ENCODE assay signal across 7 mouse cellular contexts in genomic region chrX:139997740-139998690, GRCm38 (mm10). TPM values are rescaled to one million over a fixed set of nuclear protein-coding genes. Genes with fewer than 3 reads are reported as not detected.
DNase-seq lines count a peak whose midpoint lies in the region; ATAC-seq lines count a peak whose summit lies in the region.

Gene Rbm41, minus strand, starts transcription at chrX:139998595.

- intact Hi-C loops in left cerebral cortex, postnatal 25 days (cut with DNase I), result no loop called here

- H3K9me3 ChIP-seq in intestine, embryonic 16.5 days (ENCODE audit: control insufficient read depth, low read length), result no peaks in the 10 kb centered on the region

- ATAC-seq in intestine, embryonic 16.5 days, result peak; percentile 93

- no peaks in the 10 kb centered on the region for H3K4me1 ChIP-seq in intestine, embryonic 16.5 days (ENCODE audit: control insufficient read depth, insufficient read depth, low read length)

- no peaks in the 10 kb centered on the region for H3K36me3 ChIP-seq in intestine, embryonic 16.5 days (ENCODE audit: control insufficient read depth, insufficient read depth, low read length)

- H3K27ac ChIP-seq in intestine, embryonic 16.5 days (ENCODE audit: low read length), result peak within 1 kb of the TSS; percentile 43

- H3K4me2 ChIP-seq in intestine, embryonic 16.5 days (ENCODE audit: low read depth, low read length), result peak within 1 kb of the TSS; percentile 50

- DNase-seq in adrenal gland, adult (ENCODE audit: inconsistent age in 2 of 2, low spot score in 1 of 2), result peak; percentile 40 to 73
- DNase-seq in embryo, embryonic 10 days (ENCODE audit: low spot score), result peak; percentile 82
- peak; percentile 18 for DNase-seq in gastrocnemius, postnatal 25 days
- DNase-seq in left cerebral cortex, postnatal 25 days (ENCODE audit: low spot score in 2 of 2), result peak; percentile 54 to 83
- peak; percentile 59 for DNase-seq in mesoderm, embryonic 11.5 days (ENCODE audit: low read depth, low spot score)
- peak; percentile 41 to 59 for DNase-seq in right cerebral cortex, postnatal 36 days (ENCODE audit: low spot score in 2 of 2)

- 12% methylated on average over 25 of the region's 25 CpGs for WGBS in intestine, embryonic 16.5 days

- H3K4me3 ChIP-seq in intestine, embryonic 16.5 days (ENCODE audit: low read length), result peak within 1 kb of the TSS; percentile 60

- H3K27me3 ChIP-seq in intestine, embryonic 16.5 days (replicated peaks; ENCODE audit: control insufficient read depth, insufficient read depth, low read length), result no peaks in the 10 kb centered on the region

- peak within 1 kb of the TSS; percentile 77 for H3K9ac ChIP-seq in intestine, embryonic 16.5 days (ENCODE audit: low read depth, low read length)

RNA-seq across cellular contexts. Expression of gene Rbm41, which starts in this region (rescaled TPM):
- 1 to 10 TPM; 5.3 to 5.8 TPM for total RNA-seq in gastrocnemius, postnatal 25 days (2021)
- polyA plus RNA-seq in intestine, embryonic 16.5 days (2015; fragmentation: Nextera tagmentation; extraction: Ambion mirVana), result 2.2 and 2.4 TPM in 2 replicates
- 10 to 100 TPM in 1 of 2 experiments, 1 to 10 TPM in 1; 8.1 to 12.0 TPM for total RNA-seq in left cerebral cortex, postnatal 25 days (2021)

Comparison
In these comparisons a context has a peak if more than half of its experiments do, and no peak if none do; other contexts are left out.
1. Peak in every context shown above with its lines: DNase-seq, ATAC-seq, H3K4me3 ChIP-seq and H3K27ac ChIP-seq.
2. DNase-seq: peak in every context shown above with its lines; median percentile 82 in embryo, embryonic 10 days; 68 in left cerebral cortex, postnatal 25 days; 59 in mesoderm, embryonic 11.5 days; 56 in adrenal gland, adult; 50 in right cerebral cortex, postnatal 36 days; 18 in gastrocnemius, postnatal 25 days.